Mouse (Mus musculus): Measurements from ENCODE around the gene Swsap1. TPM values are rescaled to one million over a fixed set of nuclear protein-coding genes. Genes with fewer than 3 reads are reported as not detected.

Swsap1 gene
- polyA plus RNA-seq, 2 experiments, result 7.0 to 12.8 TPM

- DNase-seq (ENCODE audit: low spot score) (no peak), ATAC-seq (ENCODE audit: low FRiP score, low read depth) (no peak)
- WGBS, result 87% methylated on average over 5 of the region's 5 CpGs
- Histone ChIP-seq H3K27me3 (ENCODE audit: control insufficient read depth, insufficient read depth, low read length) (no peaks in the 10 kb centered on the region), H3K4me2 (replicated peaks; ENCODE audit: low read depth, low read length, severe bottlenecking) (no peak overlapping the region), H3K9me3 (ENCODE audit: control insufficient read depth, low read length) (no peaks in the 10 kb centered on the region), H3K4me3 (replicated peaks; ENCODE audit: low read length) (no peak overlapping the region), H3K27ac (replicated peaks; ENCODE audit: low read depth, low read length) (no peak overlapping the region), H3K4me1 (ENCODE audit: control insufficient read depth, insufficient read depth, low read length) (no peaks in the 10 kb centered on the region), H3K36me3 (ENCODE audit: control insufficient read depth, insufficient read depth, low read length) (no peaks in the 10 kb centered on the region), H3K9ac (ENCODE audit: low read depth, low read length, severe bottlenecking) (no peak overlapping the region)
- TF ChIP-seq POLR2A (IDR thresholded peaks at IDR 0.05; ENCODE audit: borderline replicate concordance, extremely low read depth, insufficient read depth, insufficient read length), result no peak
Observed at GRCm38 (mm10) chr9:21977331-21977730, 21.8 kb downstream of the Swsap1 start.

- no peak overlapping the region for H3K4me2 ChIP-seq (replicated peaks; ENCODE audit: low read depth, low read length, severe bottlenecking)
- no peak overlapping the region for H3K27ac ChIP-seq (replicated peaks; ENCODE audit: low read depth, low read length)
- H3K36me3 ChIP-seq (ENCODE audit: control insufficient read depth, insufficient read depth, low read length), result no peaks in the 10 kb centered on the region
- DNase-seq (ENCODE audit: low spot score), result no peak
- H3K4me3 ChIP-seq (replicated peaks; ENCODE audit: low read length), result no peak overlapping the region
- no peaks in the 10 kb centered on the region for H3K4me1 ChIP-seq (ENCODE audit: control insufficient read depth, insufficient read depth, low read length)
- no peak for ATAC-seq (ENCODE audit: low FRiP score, low read depth)
- no peak for TF ChIP-seq POLR2A (IDR thresholded peaks at IDR 0.05; ENCODE audit: borderline replicate concordance, extremely low read depth, insufficient read depth, insufficient read length)
- no peaks in the 10 kb centered on the region for H3K9me3 ChIP-seq (ENCODE audit: control insufficient read depth, low read length)
- H3K27me3 ChIP-seq (ENCODE audit: control insufficient read depth, insufficient read depth, low read length), result no peaks in the 10 kb centered on the region
- H3K9ac ChIP-seq (ENCODE audit: low read depth, low read length, severe bottlenecking), result no peak overlapping the region
- WGBS, result 24% methylated on average over 2 of the region's 2 CpGs
Observed at GRCm38 (mm10) chr9:21977972-21978371, 22.4 kb downstream of the Swsap1 start.

- TF ChIP-seq POLR2A (IDR thresholded peaks at IDR 0.05; ENCODE audit: borderline replicate concordance, extremely low read depth, insufficient read depth, insufficient read length), result no peak
- WGBS, result 88% methylated on average over 4 of the region's 4 CpGs
- no peaks in the 10 kb centered on the region for H3K36me3 ChIP-seq (ENCODE audit: control insufficient read depth, insufficient read depth, low read length)
- no peak overlapping the region for H3K4me3 ChIP-seq (replicated peaks; ENCODE audit: low read length)
- ATAC-seq (ENCODE audit: low FRiP score, low read depth) (no peak), DNase-seq (ENCODE audit: low spot score) (no peak)
- no peak overlapping the region for H3K4me2 ChIP-seq (replicated peaks; ENCODE audit: low read depth, low read length, severe bottlenecking)
- H3K27me3 ChIP-seq (ENCODE audit: control insufficient read depth, insufficient read depth, low read length), result no peaks in the 10 kb centered on the region
- H3K27ac ChIP-seq (replicated peaks; ENCODE audit: low read depth, low read length), result no peak overlapping the region
- no peak overlapping the region for H3K9ac ChIP-seq (ENCODE audit: low read depth, low read length, severe bottlenecking)
- no peaks in the 10 kb centered on the region for H3K4me1 ChIP-seq (ENCODE audit: control insufficient read depth, insufficient read depth, low read length)
- no peaks in the 10 kb centered on the region for H3K9me3 ChIP-seq (ENCODE audit: control insufficient read depth, low read length)
Observed at GRCm38 (mm10) chr9:21978398-21979128, 23.0 kb downstream of the Swsap1 start.

GRCm38 (mm10) chr9:21983911-21984310 lies 28.4 kb downstream of the Swsap1 start:
- DNase-seq (ENCODE audit: low spot score) (no peak), ATAC-seq (ENCODE audit: low FRiP score, low read depth) (no peak)
- Histone ChIP-seq H3K36me3 (ENCODE audit: control insufficient read depth, insufficient read depth, low read length) (no peaks in the 10 kb centered on the region), H3K4me2 (replicated peaks; ENCODE audit: low read depth, low read length, severe bottlenecking) (no peak overlapping the region), H3K4me3 (replicated peaks; ENCODE audit: low read length) (no peak overlapping the region), H3K9ac (ENCODE audit: low read depth, low read length, severe bottlenecking) (no peak overlapping the region), H3K27ac (replicated peaks; ENCODE audit: low read depth, low read length) (no peak overlapping the region), H3K4me1 (ENCODE audit: control insufficient read depth, insufficient read depth, low read length) (no peaks in the 10 kb centered on the region), H3K27me3 (ENCODE audit: control insufficient read depth, insufficient read depth, low read length) (peaks cover 26% of the 10 kb centered on the region), H3K9me3 (ENCODE audit: control insufficient read depth, low read length) (no peaks in the 10 kb centered on the region)
- 26% methylated on average over 3 of the region's 3 CpGs for WGBS
- no peak for TF ChIP-seq POLR2A (IDR thresholded peaks at IDR 0.05; ENCODE audit: borderline replicate concordance, extremely low read depth, insufficient read depth, insufficient read length)

GRCm38 (mm10) chr9:21987592-21988342 lies 32.2 kb downstream of the Swsap1 start:
- peaks cover 9% of the 10 kb centered on the region for H3K4me1 ChIP-seq (ENCODE audit: control insufficient read depth, insufficient read depth, low read length)
- H3K27me3 ChIP-seq (ENCODE audit: control insufficient read depth, insufficient read depth, low read length), result peaks cover 61% of the 10 kb centered on the region
- no peak overlapping the region for H3K9ac ChIP-seq (ENCODE audit: low read depth, low read length, severe bottlenecking)
- H3K36me3 ChIP-seq (ENCODE audit: control insufficient read depth, insufficient read depth, low read length), result no peaks in the 10 kb centered on the region
- no peak for TF ChIP-seq POLR2A (IDR thresholded peaks at IDR 0.05; ENCODE audit: borderline replicate concordance, extremely low read depth, insufficient read depth, insufficient read length)
- ATAC-seq (ENCODE audit: low FRiP score, low read depth), result no peak
- WGBS, result 7% methylated on average over 34 of the region's 36 CpGs
- DNase-seq (ENCODE audit: low spot score), result no peak
- H3K27ac ChIP-seq (replicated peaks; ENCODE audit: low read depth, low read length), result no peak overlapping the region
- H3K4me3 ChIP-seq (replicated peaks; ENCODE audit: low read length), result peak overlapping the region; percentile 38; the same call in 1 of the 2 replicates
- H3K4me2 ChIP-seq (replicated peaks; ENCODE audit: low read depth, low read length, severe bottlenecking), result peak overlapping the region; percentile 66
- no peaks in the 10 kb centered on the region for H3K9me3 ChIP-seq (ENCODE audit: control insufficient read depth, low read length)
